Mouse (Mus musculus): ENCODE measurements around the gene Apex1. TPM values are rescaled to one million over a fixed set of nuclear protein-coding genes. Genes with fewer than 3 reads are reported as not detected.
"Not testable (repeated sequence)": the region's sequence is repeated elsewhere in the genome, so short reads cannot be mapped to it uniquely, and the experiment has no call there.

Apex1 gene
- polyA plus RNA-seq, 1 experiment from 2014 or later = 219 TPM

- Histone ChIP-seq H3K27me3 (no peaks in the 10 kb centered on the region), H3K9ac (peak within 1 kb of the TSS; percentile 99), H3K36me3 (peaks cover 36% of the 10 kb centered on the region), H3K27ac (replicated peaks) (peak within 1 kb of the TSS; percentile 89), H3K9me3 (no peaks in the 10 kb centered on the region), H3K4me1 (replicated peaks) (peaks cover 50% of the 10 kb centered on the region), H3K4me3 (peak within 1 kb of the TSS; percentile 99), H3K4me2 (peak within 1 kb of the TSS; percentile 90)
- peak; percentile 99 for ATAC-seq (ENCODE audit: low read depth)
- WGBS = under 1% methylated on average over 66 of the region's 68 CpGs
These were observed 6.2 kb downstream of the Apex1 start, which contains the start of the genes Pip4p1 and Pnp for GRCm38 (mm10) chr14:50930754-50931492. TSS of gene Pip4p1 (minus strand) at chr14:50930856. TSS of gene Pnp (plus strand) at chr14:50931082.

- ATAC-seq (ENCODE audit: low read depth) = no peak
- peak overlapping the region; percentile 73 for H3K9ac ChIP-seq
- H3K36me3 ChIP-seq = peaks cover 30% of the 10 kb centered on the region
- H3K9me3 ChIP-seq = no peaks in the 10 kb centered on the region
- no peaks in the 10 kb centered on the region for H3K27me3 ChIP-seq
- peak overlapping the region; percentile 99 for H3K4me3 ChIP-seq
- peak overlapping the region; percentile 89 for H3K27ac ChIP-seq (replicated peaks)
- H3K4me2 ChIP-seq = peak overlapping the region; percentile 74
- peaks cover 44% of the 10 kb centered on the region for H3K4me1 ChIP-seq (replicated peaks)
- WGBS = 11% methylated on average over 12 of the region's 12 CpGs
These were observed 6.8 kb downstream of the Apex1 start for GRCm38 (mm10) chr14:50931493-50932020.

- Histone ChIP-seq H3K27me3 (no peaks in the 10 kb centered on the region), H3K4me3 (no peak overlapping the region), H3K36me3 (no peaks in the 10 kb centered on the region), H3K9ac (no peak overlapping the region), H3K9me3 (no peaks in the 10 kb centered on the region), H3K27ac (replicated peaks) (no peak overlapping the region), H3K4me1 (replicated peaks) (peaks cover 5% of the 10 kb centered on the region), H3K4me2 (no peak overlapping the region)
- ATAC-seq (ENCODE audit: low read depth) = no peak
- 63% methylated on average over 1 of the region's 1 CpGs for WGBS
These were observed 11.9 kb downstream of the Apex1 start for GRCm38 (mm10) chr14:50936649-50937048.

- no peaks in the 10 kb centered on the region for H3K9me3 ChIP-seq
- 91% methylated on average over 3 of the region's 3 CpGs for WGBS
- no peaks in the 10 kb centered on the region for H3K36me3 ChIP-seq
- H3K27me3 ChIP-seq = no peaks in the 10 kb centered on the region
- no peak overlapping the region for H3K4me2 ChIP-seq
- ATAC-seq (ENCODE audit: low read depth) = no peak
- no peak overlapping the region for H3K27ac ChIP-seq (replicated peaks)
- H3K4me3 ChIP-seq = no peak overlapping the region
- H3K4me1 ChIP-seq (replicated peaks) = no peaks in the 10 kb centered on the region
- no peak overlapping the region for H3K9ac ChIP-seq
These were observed 13.5 kb downstream of the Apex1 start for GRCm38 (mm10) chr14:50938119-50938908.

- Histone ChIP-seq H3K4me3 (no peak overlapping the region), H3K36me3 (no peaks in the 10 kb centered on the region), H3K9ac (no peak overlapping the region), H3K4me2 (no peak overlapping the region), H3K27ac (replicated peaks) (no peak overlapping the region), H3K4me1 (replicated peaks) (peaks cover 2% of the 10 kb centered on the region), H3K9me3 (no peaks in the 10 kb centered on the region), H3K27me3 (no peaks in the 10 kb centered on the region)
- WGBS = 41% methylated on average over 2 of the region's 2 CpGs
- ATAC-seq (ENCODE audit: low read depth) = no peak
These were observed 14.2 kb downstream of the Apex1 start for GRCm38 (mm10) chr14:50938940-50939339.

- ATAC-seq (ENCODE audit: low read depth) = peak; percentile 96
- Histone ChIP-seq H3K4me3 (peak within 1 kb of the TSS; percentile 48), H3K36me3 (no peaks in the 10 kb centered on the region), H3K4me1 (replicated peaks) (peaks cover 14% of the 10 kb centered on the region), H3K9ac (peak within 1 kb of the TSS; percentile 68), H3K27me3 (no peaks in the 10 kb centered on the region), H3K9me3 (no peaks in the 10 kb centered on the region), H3K4me2 (peak within 1 kb of the TSS; percentile 64), H3K27ac (replicated peaks) (peak within 1 kb of the TSS; percentile 89)
- WGBS = 19% methylated on average over 31 of the region's 31 CpGs
These were observed 19.3 kb downstream of the Apex1 start, which contains the start of gene Gm49342 for GRCm38 (mm10) chr14:50943932-50944667. TSS of gene Gm49342 (plus strand) at chr14:50944517.

GRCm38 (mm10) chr14:50944668-50945033, 19.9 kb downstream of the Apex1 start:
- H3K4me3 ChIP-seq = peak overlapping the region; percentile 48
- H3K4me2 ChIP-seq = peak overlapping the region; percentile 64
- not testable (repeated sequence) for H3K36me3 ChIP-seq, H3K27me3 ChIP-seq, H3K9me3 ChIP-seq
- H3K27ac ChIP-seq (replicated peaks) = peak overlapping the region; percentile 89
- peak overlapping the region; percentile 68 for H3K9ac ChIP-seq
- peaks cover 14% of the 10 kb centered on the region for H3K4me1 ChIP-seq (replicated peaks)
- 0% methylated on average over 15 of the region's 15 CpGs for WGBS
- peak; percentile 98 for ATAC-seq (ENCODE audit: low read depth)

- peak overlapping the region; percentile 64 for H3K4me2 ChIP-seq
- not testable (repeated sequence) for H3K36me3 ChIP-seq, H3K27me3 ChIP-seq, H3K9me3 ChIP-seq
- 9% methylated on average over 6 of the region's 6 CpGs for WGBS
- H3K4me3 ChIP-seq = peak overlapping the region; percentile 48
- H3K4me1 ChIP-seq (replicated peaks) = peaks cover 14% of the 10 kb centered on the region
- H3K27ac ChIP-seq (replicated peaks) = peak overlapping the region; percentile 89
- peak; percentile 60 for ATAC-seq (ENCODE audit: low read depth)
- peak overlapping the region; percentile 68 for H3K9ac ChIP-seq
These were observed 20.3 kb downstream of the Apex1 start for GRCm38 (mm10) chr14:50945081-50945480.

- not testable (repeated sequence) for H3K27ac ChIP-seq (replicated peaks); H3K36me3 ChIP-seq; ATAC-seq (ENCODE audit: low read depth); H3K9me3 ChIP-seq; H3K27me3 ChIP-seq
- peaks cover 14% of the 10 kb centered on the region for H3K4me1 ChIP-seq (replicated peaks)
- H3K4me3 ChIP-seq = peak overlapping the region; percentile 48
- 39% methylated on average over 3 of the region's 3 CpGs for WGBS
- H3K9ac ChIP-seq = peak overlapping the region; percentile 68; the same call in 1 of the 2 replicates
- H3K4me2 ChIP-seq = peak overlapping the region; percentile 64
These were observed 20.8 kb downstream of the Apex1 start for GRCm38 (mm10) chr14:50945526-50945925.

- Histone ChIP-seq H3K27ac (replicated peaks) (no peak overlapping the region), H3K4me3 (no peak overlapping the region), H3K4me1 (replicated peaks) (0 out of 2 replicates have a peak, but pooled peaks cover 3% of the 10 kb centered on the region), H3K9me3 (no peaks in the 10 kb centered on the region), H3K9ac (no peak overlapping the region), H3K4me2 (no peak overlapping the region), H3K36me3 (peaks cover 8% of the 10 kb centered on the region), H3K27me3 (no peaks in the 10 kb centered on the region)
- 91% methylated on average over 10 of the region's 10 CpGs for WGBS
- ATAC-seq (ENCODE audit: low read depth) = no peak
These were observed 30.7 kb downstream of the Apex1 start for GRCm38 (mm10) chr14:50955487-50955886.

- not testable (repeated sequence) for H3K9me3 ChIP-seq; H3K4me1 ChIP-seq (replicated peaks); H3K27me3 ChIP-seq; H3K36me3 ChIP-seq; H3K27ac ChIP-seq (replicated peaks)
- H3K9ac ChIP-seq = 0 out of 2 replicates have a peak within 1 kb of the TSS, but pooled peaks have one; percentile 17
- H3K4me3 ChIP-seq = 0 out of 2 replicates have a peak within 1 kb of the TSS, but pooled peaks have one; percentile 10
- ATAC-seq (ENCODE audit: low read depth) = peak; percentile 93
- H3K4me2 ChIP-seq = peak within 1 kb of the TSS; percentile 43
- WGBS = 6% methylated on average over 19 of the region's 19 CpGs
These were observed 31.3 kb downstream of the Apex1 start, which contains the start of gene Pnp2 for GRCm38 (mm10) chr14:50955942-50956508. TSS of gene Pnp2 (plus strand) at chr14:50955992.
